Mouse (Mus musculus): ENCODE results near the gene Ppm1f. TPM values are rescaled to one million over a fixed set of nuclear protein-coding genes. Genes with fewer than 3 reads are reported as not detected.
"Not testable (repeated sequence)": the region's sequence is repeated elsewhere in the genome, so short reads cannot be mapped to it uniquely, and the experiment has no call there.

Ppm1f gene
- polyA plus RNA-seq (2015; fragmentation: Nextera tagmentation; extraction: Ambion mirVana): 6.9 and 7.3 TPM in 2 replicates

- peak within 1 kb of the TSS; percentile 63; the same call in 1 of the 2 replicates for H3K27ac ChIP-seq (replicated peaks)
- WGBS (ENCODE audit: insufficient replicate concordance): under 1% methylated on average over 29 of the region's 29 CpGs
- no peaks in the 10 kb centered on the region for H3K9me3 ChIP-seq (replicated peaks)
- ATAC-seq (ENCODE audit: insufficient read depth): peak; percentile 88
- H3K9ac ChIP-seq: peak within 1 kb of the TSS; percentile 51
- H3K27me3 ChIP-seq: no peaks in the 10 kb centered on the region
- H3K4me1 ChIP-seq (replicated peaks): peaks cover 25% of the 10 kb centered on the region
- peak within 1 kb of the TSS; percentile 64 for H3K4me3 ChIP-seq (replicated peaks)
- H3K36me3 ChIP-seq (replicated peaks): peaks cover 22% of the 10 kb centered on the region
- H3K4me2 ChIP-seq: peak within 1 kb of the TSS; percentile 84
Measured at GRCm38 (mm10) chr16:16896382-16897055, at the start of gene Ppm1f. Ppm1f (plus strand) TSS chr16:16896469.

GRCm38 (mm10) chr16:16849196-16849595 is 47.1 kb upstream of the Ppm1f start:
- Histone ChIP-seq H3K4me2 (no peak overlapping the region), H3K9me3 (replicated peaks) (no peaks in the 10 kb centered on the region), H3K27me3 (no peaks in the 10 kb centered on the region), H3K4me1 (replicated peaks) (no peaks in the 10 kb centered on the region), H3K9ac (no peak overlapping the region), H3K4me3 (replicated peaks) (no peak overlapping the region), H3K27ac (replicated peaks) (no peak overlapping the region), H3K36me3 (replicated peaks) (no peaks in the 10 kb centered on the region)
- ATAC-seq (ENCODE audit: insufficient read depth): no peak

GRCm38 (mm10) chr16:16852411-16852810 is 43.9 kb upstream of the Ppm1f start:
- no peaks in the 10 kb centered on the region for H3K27me3 ChIP-seq
- no peak overlapping the region for H3K4me2 ChIP-seq
- H3K4me3 ChIP-seq (replicated peaks): no peak overlapping the region
- no peak overlapping the region for H3K27ac ChIP-seq (replicated peaks)
- no peak for ATAC-seq (ENCODE audit: insufficient read depth)
- H3K9ac ChIP-seq: no peak overlapping the region
- no peaks in the 10 kb centered on the region for H3K9me3 ChIP-seq (replicated peaks)
- WGBS (ENCODE audit: insufficient replicate concordance): 59% methylated on average over 3 of the region's 3 CpGs
- no peaks in the 10 kb centered on the region for H3K36me3 ChIP-seq (replicated peaks)
- H3K4me1 ChIP-seq (replicated peaks): no peaks in the 10 kb centered on the region

GRCm38 (mm10) chr16:16854836-16855235 is 41.4 kb upstream of the Ppm1f start:
- Histone ChIP-seq H3K4me3 (replicated peaks) (no peak overlapping the region), H3K27ac (replicated peaks) (no peak overlapping the region), H3K4me2 (no peak overlapping the region), H3K9me3 (replicated peaks) (no peaks in the 10 kb centered on the region), H3K4me1 (replicated peaks) (no peaks in the 10 kb centered on the region), H3K27me3 (no peaks in the 10 kb centered on the region), H3K36me3 (replicated peaks) (no peaks in the 10 kb centered on the region), H3K9ac (no peak overlapping the region)
- WGBS (ENCODE audit: insufficient replicate concordance): 16% methylated on average over 6 of the region's 6 CpGs
- ATAC-seq (ENCODE audit: insufficient read depth): no peak

- Histone ChIP-seq H3K4me1 (replicated peaks) (no peaks in the 10 kb centered on the region), H3K9ac (no peak overlapping the region), H3K27ac (replicated peaks) (no peak overlapping the region), H3K4me2 (no peak overlapping the region), H3K36me3 (replicated peaks) (no peaks in the 10 kb centered on the region), H3K27me3 (no peaks in the 10 kb centered on the region), H3K4me3 (replicated peaks) (no peak overlapping the region), H3K9me3 (replicated peaks) (no peaks in the 10 kb centered on the region)
- ATAC-seq (ENCODE audit: insufficient read depth): no peak
- 74% methylated on average over 1 of the region's 1 CpGs for WGBS (ENCODE audit: insufficient replicate concordance)
Measured at GRCm38 (mm10) chr16:16855541-16855940, 40.7 kb upstream of the Ppm1f start.

GRCm38 (mm10) chr16:16856054-16856453 is 40.2 kb upstream of the Ppm1f start:
- H3K9ac ChIP-seq; H3K4me2 ChIP-seq; H3K36me3 ChIP-seq (replicated peaks); ATAC-seq (ENCODE audit: insufficient read depth); H3K4me1 ChIP-seq (replicated peaks); H3K9me3 ChIP-seq (replicated peaks); H3K27me3 ChIP-seq; H3K4me3 ChIP-seq (replicated peaks): not testable (repeated sequence)
- WGBS (ENCODE audit: insufficient replicate concordance): 60% methylated on average over 9 of the region's 9 CpGs
- peak overlapping the region; percentile 38; the same call in 1 of the 2 replicates for H3K27ac ChIP-seq (replicated peaks)

GRCm38 (mm10) chr16:16856731-16857476 is 39.4 kb upstream of the Ppm1f start:
- H3K27ac ChIP-seq (replicated peaks): peak overlapping the region; percentile 38
- no peak overlapping the region for H3K4me3 ChIP-seq (replicated peaks)
- no peaks in the 10 kb centered on the region for H3K9me3 ChIP-seq (replicated peaks)
- no peak overlapping the region for H3K9ac ChIP-seq
- ATAC-seq (ENCODE audit: insufficient read depth): no peak
- WGBS (ENCODE audit: insufficient replicate concordance): 54% methylated on average over 13 of the region's 13 CpGs
- no peaks in the 10 kb centered on the region for H3K27me3 ChIP-seq
- H3K36me3 ChIP-seq (replicated peaks): no peaks in the 10 kb centered on the region
- no peaks in the 10 kb centered on the region for H3K4me1 ChIP-seq (replicated peaks)
- H3K4me2 ChIP-seq: no peak overlapping the region

GRCm38 (mm10) chr16:16862288-16862687 is 34.0 kb upstream of the Ppm1f start:
- Histone ChIP-seq H3K4me3 (replicated peaks) (no peak overlapping the region), H3K4me2 (no peak overlapping the region), H3K27me3 (no peaks in the 10 kb centered on the region), H3K27ac (replicated peaks) (no peak overlapping the region), H3K4me1 (replicated peaks) (0 out of 2 replicates have a peak, but pooled peaks cover 3% of the 10 kb centered on the region), H3K36me3 (replicated peaks) (no peaks in the 10 kb centered on the region), H3K9ac (no peak overlapping the region), H3K9me3 (replicated peaks) (no peaks in the 10 kb centered on the region)
- no peak for ATAC-seq (ENCODE audit: insufficient read depth)
- WGBS (ENCODE audit: insufficient replicate concordance): 57% methylated on average over 3 of the region's 3 CpGs

- H3K4me2 ChIP-seq: no peak within 1 kb of the TSS
- H3K4me1 ChIP-seq (replicated peaks): 0 out of 2 replicates have a peak, but pooled peaks cover 3% of the 10 kb centered on the region
- no peak within 1 kb of the TSS for H3K4me3 ChIP-seq (replicated peaks)
- no peak for ATAC-seq (ENCODE audit: insufficient read depth)
- H3K36me3 ChIP-seq (replicated peaks): no peaks in the 10 kb centered on the region
- no peaks in the 10 kb centered on the region for H3K27me3 ChIP-seq
- WGBS (ENCODE audit: insufficient replicate concordance): 50% methylated on average over 2 of the region's 2 CpGs
- H3K9me3 ChIP-seq (replicated peaks): no peaks in the 10 kb centered on the region
- no peak within 1 kb of the TSS for H3K27ac ChIP-seq (replicated peaks)
- H3K9ac ChIP-seq: no peak within 1 kb of the TSS
Measured at GRCm38 (mm10) chr16:16863978-16864377, 32.3 kb upstream of the Ppm1f start, which contains the start of gene Igll1. Igll1 (minus strand) TSS chr16:16863985.

- no peaks in the 10 kb centered on the region for H3K9me3 ChIP-seq (replicated peaks)
- ATAC-seq (ENCODE audit: insufficient read depth): no peak; the same call in 1 of the 2 replicates
- H3K36me3 ChIP-seq (replicated peaks): no peaks in the 10 kb centered on the region
- 0 out of 2 replicates have a peak, but pooled peaks cover 5% of the 10 kb centered on the region for H3K4me1 ChIP-seq (replicated peaks)
- H3K27ac ChIP-seq (replicated peaks): no peak overlapping the region
- H3K27me3 ChIP-seq: no peaks in the 10 kb centered on the region
- no peak overlapping the region for H3K4me2 ChIP-seq
- no peak overlapping the region for H3K9ac ChIP-seq
- H3K4me3 ChIP-seq (replicated peaks): no peak overlapping the region
Measured at GRCm38 (mm10) chr16:16865217-16865616, 31.1 kb upstream of the Ppm1f start.

- no peak overlapping the region for H3K9ac ChIP-seq
- H3K4me1 ChIP-seq (replicated peaks): 0 out of 2 replicates have a peak, but pooled peaks cover 6% of the 10 kb centered on the region
- H3K27me3 ChIP-seq: no peaks in the 10 kb centered on the region
- ATAC-seq (ENCODE audit: insufficient read depth): no peak
- no peak overlapping the region for H3K4me2 ChIP-seq
- H3K9me3 ChIP-seq (replicated peaks): no peaks in the 10 kb centered on the region
- H3K36me3 ChIP-seq (replicated peaks): no peaks in the 10 kb centered on the region
- WGBS (ENCODE audit: insufficient replicate concordance): 17% methylated on average over 5 of the region's 5 CpGs
- no peak overlapping the region for H3K4me3 ChIP-seq (replicated peaks)
- H3K27ac ChIP-seq (replicated peaks): 0 out of 2 replicates have a peak overlapping the region, but pooled peaks have one; percentile 29
Measured at GRCm38 (mm10) chr16:16865696-16866561, 30.3 kb upstream of the Ppm1f start.

All from liver, embryonic 15.5 days (tissue).